Mouse (Mus musculus) layer of hippocampus, postnatal 10 days (tissue): ENCODE measurements around the gene Kdf1. TPM values are rescaled to one million over a fixed set of nuclear protein-coding genes. Genes with fewer than 3 reads are reported as not detected.
"Not testable (repeated sequence)": the region's sequence is repeated elsewhere in the genome, so short reads cannot be mapped to it uniquely, and the experiment has no call there.

Source experiments
- DNase-seq, 2 experiments: peaks; one replicate each; pipeline ENCODE4 v3.0.0; 2021; ENCODE audit warnings: low spot score in 2 of 2
- total RNA-seq, 2 experiments: library from RNA; stranded (reverse); gene quantifications; 2 replicates each; pipeline ENCODE4 v1.2.3; 2021

Kdf1 gene
- total RNA-seq, 2 experiments from 2014 or later: 0.21 TPM; not detected in 1

DNA sequence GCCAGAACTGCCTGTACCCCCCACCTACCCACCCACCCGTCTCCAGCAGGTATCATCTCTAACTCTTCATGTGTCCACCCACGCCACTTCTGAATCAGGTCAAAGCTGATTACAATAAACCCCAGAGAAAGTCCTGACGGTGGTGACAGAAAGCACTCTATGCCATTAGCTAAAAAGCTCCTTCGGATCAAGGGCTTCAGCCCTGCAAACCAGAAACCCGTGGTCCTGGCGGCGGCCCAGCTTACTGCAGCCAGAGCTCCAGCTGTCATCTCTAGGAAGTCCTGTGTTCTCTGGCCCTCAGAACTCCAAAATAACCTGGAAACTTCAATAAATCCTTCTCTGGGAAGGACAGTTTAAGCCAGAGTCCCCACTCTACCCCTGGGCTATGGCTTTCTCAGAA, 23.1 kb upstream of the Kdf1 start:
- no peak for DNase-seq

DNA sequence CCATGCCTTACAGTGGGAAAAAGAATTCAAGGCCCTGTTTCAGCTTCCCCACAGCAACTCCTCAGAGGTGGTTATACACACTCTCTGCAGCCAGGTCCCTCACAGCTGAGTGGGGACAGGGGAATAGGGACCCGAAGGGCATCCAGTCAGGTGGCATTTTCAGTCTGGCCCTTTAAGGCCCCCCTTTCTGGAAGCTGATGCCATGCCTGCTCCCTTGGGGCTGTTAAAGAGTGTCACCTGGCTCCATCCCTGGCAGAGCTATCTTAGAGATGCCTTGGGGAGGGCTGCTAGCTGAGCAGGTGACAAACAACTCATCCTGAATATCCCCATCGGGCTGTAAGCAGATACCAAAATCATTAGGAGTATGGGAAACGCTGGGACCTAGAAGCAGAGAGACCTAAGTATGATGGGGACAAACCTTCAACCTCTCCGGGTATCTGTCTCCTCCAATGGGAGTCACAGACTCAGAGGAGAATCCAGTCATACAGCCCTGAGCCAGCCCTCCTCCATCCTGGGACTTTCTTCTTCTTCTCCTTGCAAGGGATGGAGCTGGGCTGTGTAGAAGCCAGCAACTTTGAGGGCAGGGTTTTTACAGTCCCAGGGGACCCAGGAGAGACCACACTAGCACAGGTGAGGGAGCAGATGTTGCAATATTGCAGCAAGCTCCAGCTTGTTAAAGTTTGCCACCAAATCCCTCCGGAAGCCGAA, 21.9 kb upstream of the Kdf1 start:
- no peak for DNase-seq

DNA sequence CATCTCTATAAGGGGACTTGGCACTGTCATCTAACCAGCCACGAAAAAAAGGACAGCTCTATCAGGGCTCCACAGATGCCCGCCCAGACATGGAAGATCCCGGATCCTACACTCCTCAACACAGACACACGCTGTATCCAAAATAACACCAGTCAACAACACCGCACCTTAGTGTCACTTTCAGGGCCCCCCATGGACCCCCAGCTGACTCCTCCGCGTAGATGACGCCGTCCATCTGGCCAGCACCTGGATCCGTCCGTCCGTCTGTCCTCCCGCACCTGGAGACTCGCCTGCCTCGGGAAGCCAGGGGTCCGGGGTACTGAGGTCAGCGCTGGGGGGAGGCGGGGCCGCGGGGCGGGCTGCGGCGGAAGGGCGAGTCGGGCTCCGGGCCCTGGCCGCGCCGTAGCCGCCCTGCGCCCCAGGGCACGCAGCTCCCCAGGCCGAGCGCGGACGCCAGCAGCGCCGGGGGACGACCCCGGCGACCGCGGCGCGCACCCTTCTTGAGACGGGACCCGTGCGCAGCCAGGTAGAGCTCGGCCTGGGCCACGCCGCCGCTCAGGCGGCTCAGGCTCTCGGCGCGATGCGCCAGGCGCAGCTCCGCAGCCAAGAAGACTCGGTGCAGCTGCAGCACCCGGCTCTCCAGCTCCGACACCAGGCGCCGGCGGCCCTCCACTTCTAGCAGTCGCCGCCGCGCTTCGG, 21.2 kb upstream of the Kdf1 start:
- DNase-seq: peak; percentile 29 to 51

GRCm38 (mm10) chr4:133498160-133498724, 20.5 kb upstream of the Kdf1 start, which contains the start of gene Trnp1:
Gene Trnp1 (minus strand): TSS chr4:133498550.
- DNase-seq: peak; percentile 69 to 82

DNA sequence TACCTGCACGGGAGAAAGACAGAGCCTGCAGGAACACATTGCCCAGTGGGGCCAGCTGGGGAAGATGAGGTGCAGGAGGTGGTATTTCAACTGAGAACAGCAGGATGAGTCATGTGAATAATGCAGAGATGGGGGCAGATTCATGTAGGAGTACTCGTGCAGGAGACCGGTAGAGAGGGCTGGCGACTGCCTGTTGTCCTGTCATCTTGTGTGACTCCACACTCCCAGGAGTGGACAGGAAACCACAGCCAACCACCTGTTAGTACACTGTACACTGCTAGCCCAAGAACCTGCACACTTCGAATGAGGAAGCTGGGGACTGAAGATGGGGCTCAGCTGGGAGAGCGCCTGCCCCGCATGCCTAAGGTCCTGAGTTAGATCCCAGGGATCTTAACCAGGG, 17.2 kb upstream of the Kdf1 start:
- no peak for DNase-seq

DNA sequence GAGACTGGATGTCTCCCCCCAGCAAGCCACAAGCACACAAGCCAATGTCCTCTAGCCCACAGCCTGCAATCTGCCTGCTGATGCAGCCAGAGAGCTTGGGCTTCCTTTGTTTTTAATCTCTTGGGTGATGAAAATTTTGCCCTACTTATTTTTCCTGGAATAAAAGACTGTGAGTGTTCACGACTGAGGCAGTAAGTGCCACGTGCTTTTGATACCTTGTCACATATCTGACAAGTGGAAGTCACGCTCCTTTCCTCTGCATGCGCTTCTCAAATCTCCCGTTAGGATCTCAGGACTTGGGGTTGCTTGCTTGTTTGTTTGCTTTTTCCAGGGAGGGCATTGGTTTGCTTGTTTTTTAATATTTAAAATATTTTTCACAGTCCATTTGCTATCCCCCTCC, 14.5 kb upstream of the Kdf1 start:
- DNase-seq: no peak

GRCm38 (mm10) chr4:133504755-133505485, 13.8 kb upstream of the Kdf1 start:
- no peak for DNase-seq

DNA sequence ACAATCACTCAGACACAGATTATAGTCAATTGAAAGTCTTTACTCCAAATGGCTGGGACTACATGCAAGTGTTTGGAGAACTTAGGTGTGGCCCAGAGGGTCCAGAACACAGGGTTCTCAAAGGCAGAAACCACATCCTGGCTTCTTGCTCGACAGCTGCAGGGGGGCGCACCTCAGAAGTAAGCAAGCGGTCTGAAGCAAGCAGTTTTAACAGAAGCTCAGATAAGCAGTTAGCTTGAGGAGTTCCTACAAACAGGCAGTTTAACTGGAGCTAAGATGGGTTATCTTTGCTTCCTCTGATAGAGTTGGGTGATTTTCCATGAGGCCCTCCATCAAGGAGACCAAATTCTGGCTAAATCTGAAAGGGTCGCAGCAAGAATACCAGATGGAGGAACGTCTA, 12.2 kb upstream of the Kdf1 start:
- no peak for DNase-seq

DNA sequence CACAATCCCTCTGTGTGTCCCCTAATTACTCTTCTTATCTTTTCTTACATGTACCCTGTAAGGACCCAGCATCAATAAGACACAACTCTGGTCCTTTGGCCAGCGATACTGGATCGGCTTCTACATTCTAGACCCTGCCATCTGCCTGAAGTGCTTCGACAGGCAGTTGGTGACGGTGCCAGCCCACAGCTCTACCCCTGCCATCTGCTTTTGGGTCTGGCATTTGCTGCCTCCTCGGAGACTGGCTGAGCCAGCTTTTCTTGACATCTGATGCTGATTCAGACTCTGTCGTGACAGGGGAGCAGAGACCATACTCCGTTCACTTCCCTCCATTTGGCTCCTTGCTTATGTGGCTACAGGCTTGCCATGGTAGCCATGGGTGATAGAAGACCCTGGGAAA, 9.8 kb upstream of the Kdf1 start:
- peak; percentile 49 to 60 for DNase-seq

GRCm38 (mm10) chr4:133511050-133511449, 7.7 kb upstream of the Kdf1 start:
- DNase-seq: no peak

DNA sequence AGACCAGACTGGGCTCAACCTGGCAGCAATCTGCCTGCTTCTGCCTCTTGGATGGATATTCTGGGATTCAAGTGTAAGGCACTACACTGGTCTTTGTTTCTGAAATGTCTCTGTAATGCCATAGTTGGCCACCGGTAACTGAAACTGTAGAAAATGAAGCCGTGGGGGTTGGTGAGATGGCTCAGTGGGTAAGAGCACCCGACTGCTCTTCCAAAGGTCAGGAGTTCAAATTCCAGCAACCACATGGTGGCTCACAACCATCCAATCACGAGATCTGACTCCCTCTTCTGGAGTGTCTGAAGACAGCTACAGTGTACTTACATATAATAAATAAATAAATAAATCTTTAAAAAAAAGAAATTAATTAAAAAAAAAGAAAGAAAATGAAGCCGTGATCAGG, 6.3 kb upstream of the Kdf1 start:
- DNase-seq: not testable (repeated sequence)

GRCm38 (mm10) chr4:133512972-133513371, 5.8 kb upstream of the Kdf1 start:
- DNase-seq: peak; percentile 86 to 89

DNA sequence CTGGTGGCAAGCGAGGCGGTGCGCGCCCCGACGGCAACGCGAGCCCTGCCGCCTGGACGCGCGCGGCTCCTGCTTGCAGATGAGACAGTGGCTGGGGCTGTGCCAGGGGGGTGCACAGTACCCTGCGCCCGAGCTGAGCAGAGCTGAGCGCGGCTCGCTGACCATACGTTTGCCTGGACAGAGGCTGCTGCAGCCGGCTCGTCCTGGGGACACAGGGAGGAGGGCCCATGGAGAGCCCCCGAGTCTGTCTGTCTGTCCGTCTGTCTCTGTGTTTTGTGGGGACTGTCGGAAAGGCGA, 554 bp downstream of the Kdf1 start:
- DNase-seq: no peak

- DNase-seq: no peak
These were observed 2.7 kb downstream of the Kdf1 start for GRCm38 (mm10) chr4:133521502-133521901.

- DNase-seq: no peak
These were observed 9.0 kb downstream of the Kdf1 start for GRCm38 (mm10) chr4:133527788-133528187.

DNA sequence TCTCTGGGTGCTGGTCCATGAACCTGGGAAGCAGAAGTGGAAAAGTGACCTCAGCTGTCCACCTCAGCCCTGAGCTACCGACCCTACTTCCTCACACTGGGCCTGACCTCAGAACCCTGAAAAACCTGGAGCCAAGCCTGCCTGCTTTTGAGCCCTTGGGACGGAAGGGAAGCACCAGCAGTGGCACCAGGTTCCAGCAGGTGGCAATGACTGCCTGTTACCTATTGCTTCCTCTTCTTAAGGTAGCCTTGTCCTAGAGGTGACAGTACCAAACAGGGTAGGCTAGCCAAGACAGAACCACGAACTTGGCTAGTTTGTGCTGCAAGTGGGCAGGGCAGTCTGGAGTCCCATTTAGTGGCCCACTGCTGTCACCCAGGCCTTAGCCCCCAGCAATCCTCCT, 14.0 kb downstream of the Kdf1 start:
- DNase-seq: no peak

DNA sequence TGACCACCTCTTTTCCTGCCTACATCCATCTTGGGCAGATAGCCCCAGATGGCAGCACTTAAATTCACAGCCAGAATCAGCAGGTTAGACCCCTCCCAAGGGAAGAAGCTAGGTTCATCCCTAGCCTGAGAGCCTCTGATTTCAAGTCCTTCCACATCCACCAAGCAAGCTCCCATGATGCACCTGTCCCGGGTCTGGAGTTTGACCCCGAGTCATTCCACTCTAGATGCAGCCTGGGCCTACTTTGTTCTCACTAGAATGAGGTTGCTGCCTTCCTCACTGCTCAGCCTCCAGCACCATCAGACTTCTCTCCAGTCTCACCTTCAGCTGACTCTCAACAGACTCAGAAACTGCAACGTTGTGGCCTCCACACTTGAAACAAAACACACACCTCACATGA, 17.3 kb downstream of the Kdf1 start:
- no peak for DNase-seq

GRCm38 (mm10) chr4:133536652-133537051, 17.9 kb downstream of the Kdf1 start:
- DNase-seq: no peak

- DNase-seq: peak; percentile 93 to 96
These were observed 26.8 kb downstream of the Kdf1 start, which contains the start of gene Nudc for GRCm38 (mm10) chr4:133545272-133546231. Gene Nudc (minus strand): TSS chr4:133545996.

DNA sequence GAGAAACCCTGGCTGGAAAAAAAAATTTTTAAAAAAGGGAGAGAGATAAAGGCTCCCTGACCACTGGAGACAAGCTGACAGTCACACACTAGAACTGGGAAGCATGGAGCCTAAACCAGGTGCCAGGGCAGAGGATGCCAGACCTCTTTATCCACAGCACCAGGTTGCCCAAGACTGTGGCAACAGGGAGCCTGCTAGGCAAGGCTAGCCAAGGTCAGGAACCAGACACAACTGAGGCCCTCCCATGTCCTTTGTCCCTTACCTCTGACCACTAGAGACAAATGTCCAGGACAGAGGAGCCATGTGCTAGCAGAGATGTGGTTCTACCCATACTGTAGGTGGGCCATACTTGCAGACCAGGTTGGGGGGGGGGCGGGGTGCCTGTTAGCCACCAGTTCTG, 33.3 kb downstream of the Kdf1 start:
- no peak for DNase-seq
